Mouse (Mus musculus) regulatory T cell (primary cell): ENCODE results near the gene Tnnt3.

ENCODE experiments used
- in situ Hi-C: fragments of 300-600 bp; cut with MboI, MseI; formaldehyde crosslinking; loops from one replicate; pipeline ENCODE4 v1.15.1; 2025; ENCODE audit warnings: high pct_unique_total_duplicates

Tnnt3 gene

DNA sequence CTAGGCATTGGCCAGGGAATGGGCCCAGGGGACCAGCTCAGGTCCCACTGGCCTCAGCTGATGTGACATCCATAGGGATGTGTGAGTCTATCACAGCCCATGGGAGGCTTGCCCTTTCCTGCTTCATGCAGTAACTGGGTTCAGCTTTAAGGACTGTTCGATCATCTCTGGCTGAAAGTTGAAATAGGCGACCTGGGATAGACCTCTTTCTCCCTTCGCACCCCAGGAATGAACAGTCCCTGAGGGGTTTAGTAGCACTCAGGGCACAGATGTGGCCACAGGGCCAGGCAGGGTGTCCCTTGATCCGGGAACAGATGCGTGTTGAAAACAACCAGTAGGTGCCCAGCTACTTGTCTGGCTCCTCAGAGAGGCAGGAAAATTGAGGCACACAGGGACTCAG, 22.4 kb upstream of the Tnnt3 start:
- in situ Hi-C loops: no loop called here

DNA sequence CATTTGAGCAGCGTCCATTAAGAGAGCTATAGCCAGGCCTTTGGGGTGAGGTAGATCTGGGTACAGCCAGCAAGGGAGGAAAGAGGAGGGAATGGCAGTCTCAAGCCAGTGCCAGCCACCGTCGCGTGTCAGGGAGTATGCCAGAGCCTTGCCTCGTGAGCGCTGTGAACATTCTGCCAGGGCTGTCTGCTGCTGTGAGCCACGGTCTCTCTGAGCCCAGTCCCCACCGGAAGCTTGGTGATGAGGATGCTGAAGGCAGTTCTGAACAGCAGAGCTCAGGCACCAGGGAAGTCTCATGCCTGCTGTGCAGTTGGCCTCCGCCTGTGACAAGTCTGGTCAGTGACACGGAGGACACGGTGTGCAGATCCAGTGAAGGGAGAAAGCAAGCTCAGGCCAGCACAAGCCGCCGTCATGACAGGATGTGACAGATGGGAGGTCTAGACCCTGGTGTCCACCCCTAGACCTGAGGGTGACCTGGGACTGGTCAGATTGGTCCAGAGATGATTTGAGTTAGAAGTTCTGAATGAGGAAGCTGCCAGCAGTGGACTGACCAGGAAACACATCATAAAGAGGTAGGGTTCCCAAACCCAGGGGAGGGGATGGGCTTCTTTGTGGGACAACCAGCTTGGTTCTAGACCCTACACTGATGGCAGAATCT, 21.7 kb upstream of the Tnnt3 start:
- in situ Hi-C loops: no loop called here

DNA sequence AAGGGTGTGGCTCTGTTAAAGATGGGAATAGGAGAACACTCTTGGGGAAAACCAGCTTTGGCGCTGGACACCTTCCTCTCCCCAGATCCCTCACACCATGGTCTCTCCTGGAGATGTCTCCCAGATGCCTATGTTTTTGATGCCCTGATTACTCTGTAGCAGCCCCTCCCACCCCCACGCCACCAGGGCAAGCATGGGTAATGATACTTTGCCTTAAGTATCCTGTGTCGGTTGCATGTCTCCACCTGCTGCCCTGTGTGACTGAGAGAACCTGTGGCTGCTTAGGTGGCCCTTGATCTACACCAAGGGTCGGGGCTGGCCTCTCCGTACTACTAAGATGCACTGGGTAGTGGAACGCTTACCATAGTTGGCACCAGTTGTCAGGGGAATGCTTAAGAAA, 20.6 kb upstream of the Tnnt3 start:
- in situ Hi-C loops: no loop called here

DNA sequence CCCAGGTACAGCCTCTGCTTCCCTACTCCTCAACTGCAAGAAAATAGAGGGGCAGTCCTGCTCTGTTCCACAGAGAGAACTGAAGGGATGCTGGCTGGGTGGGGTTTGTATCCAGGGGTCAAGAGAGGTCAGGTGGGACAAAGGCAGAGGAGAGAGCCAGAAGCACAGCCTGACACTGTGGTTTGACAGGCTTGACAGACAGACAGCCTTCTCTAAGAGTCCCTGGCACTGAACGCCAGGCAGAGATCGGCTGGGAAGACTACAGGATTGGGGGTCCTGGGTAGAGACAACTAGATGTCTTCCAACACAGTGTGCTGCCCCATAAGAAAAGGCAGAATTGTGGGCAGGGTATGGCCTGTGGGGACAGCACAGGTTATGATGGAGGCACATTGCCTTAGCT, 20.1 kb upstream of the Tnnt3 start:
- in situ Hi-C loops: no loop called here

DNA sequence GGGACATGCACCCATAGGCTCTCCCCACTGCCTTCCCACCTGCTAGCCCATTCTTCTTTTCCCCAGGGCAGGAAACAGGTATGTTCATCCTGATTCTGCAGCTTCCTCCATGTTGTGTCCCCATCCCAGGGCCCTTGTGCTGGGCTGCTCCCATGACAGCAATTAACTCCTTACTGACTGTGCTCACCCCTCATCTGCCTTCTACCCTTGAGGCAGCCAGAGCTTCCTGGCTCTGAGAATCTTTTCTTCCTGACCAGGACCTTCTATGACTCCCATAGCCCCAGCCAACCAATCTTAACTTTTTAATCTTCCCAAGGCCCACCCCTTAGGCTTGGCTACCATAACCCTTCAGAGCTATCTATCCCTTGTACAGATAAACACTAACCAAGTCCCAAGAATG, 19.3 kb upstream of the Tnnt3 start:
- in situ Hi-C loops: no loop called here

DNA sequence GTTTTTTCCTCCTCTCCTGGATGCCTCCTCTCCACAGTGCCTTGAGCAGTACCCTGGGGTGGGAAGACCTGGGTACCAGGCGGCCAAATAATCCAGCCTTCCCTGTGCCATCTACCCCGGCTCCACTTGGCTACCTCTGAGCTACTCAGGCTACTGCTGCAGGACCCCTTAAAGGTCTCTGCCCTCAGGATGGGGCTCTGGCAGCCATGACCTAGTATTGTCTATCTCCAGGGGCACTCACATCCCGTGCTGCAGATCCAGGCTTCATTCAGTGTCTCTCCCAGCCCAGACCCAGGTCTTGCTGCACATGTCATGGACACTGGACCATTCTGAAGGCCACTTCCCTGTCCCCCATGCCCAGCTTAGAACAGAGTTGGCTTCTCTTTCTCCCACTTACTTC, 18.8 kb upstream of the Tnnt3 start:
- in situ Hi-C loops: no loop called here

DNA sequence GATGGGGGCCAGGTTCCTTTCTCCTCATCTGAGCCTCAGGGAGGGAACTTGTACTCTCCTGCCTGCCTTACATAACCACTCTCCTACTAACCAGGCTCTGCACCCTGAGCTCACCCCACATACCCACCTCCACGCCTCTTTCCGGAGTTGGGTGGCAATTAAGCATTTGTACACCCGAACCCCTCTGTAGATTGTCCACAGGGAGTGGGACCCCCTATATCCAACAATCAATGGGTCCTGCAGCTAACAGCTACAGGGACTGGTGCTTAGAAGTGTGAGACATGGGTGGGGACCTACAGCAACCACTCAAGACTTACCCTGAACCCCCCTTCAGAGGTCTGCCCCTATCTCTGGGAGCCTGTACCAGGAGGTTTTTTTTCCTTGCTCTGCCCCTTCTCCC, 18.0 kb upstream of the Tnnt3 start:
- in situ Hi-C loops: no loop called here

DNA sequence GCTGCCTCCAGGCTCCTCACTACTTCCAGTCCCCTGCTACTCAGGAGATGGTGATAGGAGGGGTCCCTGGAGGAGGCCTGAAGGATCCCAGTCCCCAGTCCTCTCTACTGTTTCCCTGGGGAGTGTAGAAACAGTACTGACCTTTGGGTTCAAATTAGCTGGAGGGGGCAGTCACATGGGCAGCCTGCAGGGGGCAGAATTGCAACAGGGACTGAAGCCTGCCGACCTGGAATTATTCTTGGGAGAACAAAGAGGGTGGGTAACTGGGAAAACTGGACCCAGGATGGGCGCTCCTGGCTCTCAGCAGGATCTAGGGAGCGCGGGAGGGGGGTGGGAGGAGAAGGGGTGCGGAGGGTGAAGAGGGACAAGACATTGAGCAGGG, 17.5 kb upstream of the Tnnt3 start:
- in situ Hi-C loops: no loop called here

DNA sequence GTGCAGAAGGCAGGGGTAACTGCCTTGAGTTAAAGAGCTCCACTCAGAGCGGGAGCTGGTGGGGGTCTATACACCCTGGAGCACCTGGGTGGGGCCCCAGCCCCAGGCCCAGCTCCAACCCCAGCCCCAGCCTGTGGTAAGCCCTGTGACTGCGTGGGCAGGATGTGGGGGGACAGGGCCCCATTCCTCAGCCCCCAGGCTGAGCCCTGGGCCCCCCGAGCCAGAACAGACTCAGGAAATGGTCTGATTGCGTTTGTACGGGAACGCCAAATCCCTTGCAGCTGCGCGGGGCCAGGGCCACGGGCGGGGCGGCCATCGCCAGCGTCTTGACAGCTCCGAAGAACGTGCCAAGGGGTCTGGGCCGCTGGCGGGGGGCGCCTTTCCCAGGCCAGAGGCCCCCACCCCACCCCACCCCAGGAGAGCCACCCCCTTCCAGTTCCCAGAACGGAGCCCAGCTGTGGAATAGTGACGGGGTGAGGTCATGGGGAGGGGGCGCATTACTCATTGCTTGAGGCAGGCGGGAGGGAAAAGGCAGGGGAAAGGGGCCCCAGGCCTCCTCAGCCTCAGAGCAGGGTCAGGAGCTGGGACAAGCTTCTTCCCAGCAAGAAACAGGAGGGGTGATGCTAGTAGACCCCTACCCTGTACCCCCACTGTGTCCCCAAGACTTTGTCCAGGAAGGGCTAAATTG, 16.9 kb upstream of the Tnnt3 start:
- in situ Hi-C loops: no loop called here

DNA sequence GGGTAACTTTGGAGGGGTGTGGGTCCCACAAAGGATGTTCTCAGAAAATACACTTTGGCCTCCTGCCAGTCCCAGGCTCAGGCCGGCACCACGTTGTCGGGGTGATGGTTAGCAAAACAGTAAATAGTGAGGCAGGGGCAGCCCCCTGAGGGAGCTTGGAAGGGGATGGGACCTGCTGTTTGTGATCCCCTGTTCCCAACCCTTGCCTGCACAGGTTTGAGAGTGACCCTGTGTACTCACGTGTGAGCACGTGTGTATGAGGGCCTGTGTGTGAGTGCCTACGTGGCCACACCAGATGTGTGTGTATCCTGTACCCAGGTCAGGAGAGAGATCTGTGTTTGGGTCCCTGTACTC, 16.4 kb upstream of the Tnnt3 start:
- in situ Hi-C loops: no loop called here

DNA sequence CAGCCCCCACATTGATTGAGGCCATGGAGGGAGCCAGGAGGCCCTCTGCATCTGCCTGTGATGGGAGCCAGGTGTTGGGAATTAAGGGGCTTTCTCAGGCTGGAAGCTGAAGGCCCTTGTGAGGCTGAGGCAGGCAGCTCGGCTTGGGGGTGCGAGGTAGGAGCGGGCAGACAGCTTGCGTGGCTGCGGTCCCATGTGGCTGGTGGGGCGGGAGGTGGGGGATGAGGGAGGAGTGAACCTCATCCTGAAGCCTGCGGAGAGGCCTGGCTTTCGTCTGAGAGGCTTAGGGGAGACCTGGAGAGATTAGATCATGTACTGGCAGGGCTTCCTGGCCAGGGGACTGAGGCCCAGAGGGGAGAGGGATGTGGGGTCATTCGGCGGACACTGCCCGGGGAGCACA, 15.5 kb upstream of the Tnnt3 start:
- in situ Hi-C loops: no loop called here

DNA sequence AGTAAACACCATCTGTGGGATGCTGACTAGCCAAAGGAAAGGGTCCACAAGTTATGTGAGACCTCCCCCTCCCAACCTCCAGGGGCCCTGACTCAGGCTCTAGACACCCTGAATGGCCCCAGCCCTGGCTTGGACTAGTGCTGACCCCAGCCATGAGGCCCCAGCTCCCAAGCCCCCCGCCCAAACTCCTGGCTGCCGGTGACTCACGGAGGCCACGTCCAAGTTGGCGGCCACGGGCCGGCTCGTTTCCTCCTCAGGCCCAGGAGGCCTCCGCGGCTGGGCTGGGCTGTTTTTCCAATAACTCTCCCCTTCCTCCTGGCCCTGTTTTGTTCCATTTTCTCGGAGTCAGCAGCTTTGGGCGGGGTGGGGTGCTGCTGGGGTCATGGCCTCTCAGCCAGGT, 13.9 kb upstream of the Tnnt3 start:
- in situ Hi-C loops: no loop called here

DNA sequence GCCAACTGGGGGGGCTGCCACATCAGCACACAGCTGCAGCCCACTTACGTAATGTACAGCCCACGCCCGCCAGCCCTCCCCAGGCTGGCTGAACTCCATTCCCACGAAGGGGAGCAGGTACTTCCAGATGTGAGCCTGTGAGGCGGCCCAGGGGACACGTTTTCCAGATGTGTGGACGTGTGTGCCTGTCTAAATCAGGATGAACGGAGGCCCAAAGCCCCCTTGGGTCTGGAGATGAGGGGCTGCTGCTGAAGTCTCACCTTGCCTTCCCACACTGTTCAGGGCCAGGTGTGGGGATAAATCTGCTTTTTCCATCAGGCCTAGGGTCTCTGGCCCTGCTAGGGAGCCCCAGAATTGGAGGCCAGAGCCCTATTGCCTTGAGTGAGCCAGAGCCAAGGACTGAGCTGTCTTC, 11.9 kb upstream of the Tnnt3 start:
- in situ Hi-C loops: no loop called here

DNA sequence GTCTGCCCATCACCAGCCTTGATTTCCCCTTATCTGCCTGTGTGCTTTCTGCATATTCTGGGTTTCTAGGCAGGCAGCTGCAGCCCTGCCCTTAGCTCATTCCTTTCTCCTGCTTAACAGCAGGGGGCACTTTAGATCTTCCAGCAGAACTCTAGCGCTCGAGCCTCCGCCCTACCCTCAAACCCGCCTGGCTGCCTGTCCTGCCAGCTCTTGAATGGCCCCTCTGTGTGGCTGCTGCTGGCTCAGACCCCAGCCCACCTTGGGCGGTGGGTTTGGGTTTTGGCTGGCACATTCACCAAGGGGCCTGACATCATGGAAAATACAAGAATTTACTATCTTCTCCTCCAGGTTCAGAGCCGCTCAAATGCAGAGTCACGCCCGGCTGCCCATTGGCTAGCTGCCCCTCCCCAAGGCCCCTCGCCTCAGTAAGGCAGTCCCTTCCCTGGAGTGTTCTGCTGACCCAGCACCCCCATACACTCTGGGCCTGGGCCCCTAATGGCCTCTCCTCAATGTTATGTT, 11.2 kb upstream of the Tnnt3 start:
- in situ Hi-C loops: no loop called here

DNA sequence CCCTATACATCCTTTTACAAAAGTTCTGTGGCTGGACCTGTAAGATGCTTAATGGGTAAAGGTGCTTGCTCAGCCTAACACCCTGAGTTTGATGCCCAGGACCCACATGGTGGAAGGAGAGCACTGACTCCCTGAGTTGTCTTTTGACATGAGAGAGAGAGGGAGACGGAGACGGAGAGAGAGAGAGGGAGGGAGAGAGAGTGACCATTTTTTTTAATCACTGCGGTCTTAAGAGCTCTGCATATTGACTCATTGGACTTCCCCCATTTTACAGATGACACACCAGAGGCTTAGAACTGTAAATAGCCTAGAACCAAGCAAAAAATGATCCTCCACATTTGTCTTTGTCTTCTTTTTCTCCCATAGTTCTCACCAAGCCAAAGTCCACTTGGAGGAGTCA, 10.6 kb upstream of the Tnnt3 start:
- in situ Hi-C loops: no loop called here

DNA sequence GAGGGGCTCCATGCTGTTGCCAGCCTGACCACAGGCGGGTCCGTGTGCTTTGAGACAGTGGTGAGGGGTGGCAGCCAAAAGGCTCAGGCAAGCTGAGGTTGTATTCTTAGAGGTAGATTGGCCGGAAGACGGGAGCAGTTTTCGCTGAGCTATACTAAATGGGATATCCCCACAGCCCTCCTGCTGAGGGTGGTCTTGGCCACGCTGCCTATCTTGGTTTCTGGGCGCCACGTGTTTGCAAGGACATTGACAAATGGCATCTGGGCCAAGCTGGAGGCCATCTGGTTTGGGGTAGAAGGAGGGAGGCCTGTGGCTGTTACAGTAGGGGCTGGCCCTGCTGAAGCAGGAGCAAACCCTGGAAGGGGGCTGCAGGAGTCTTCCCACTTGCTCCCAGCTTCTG, 5.1 kb upstream of the Tnnt3 start:
- in situ Hi-C loops: no loop called here

DNA sequence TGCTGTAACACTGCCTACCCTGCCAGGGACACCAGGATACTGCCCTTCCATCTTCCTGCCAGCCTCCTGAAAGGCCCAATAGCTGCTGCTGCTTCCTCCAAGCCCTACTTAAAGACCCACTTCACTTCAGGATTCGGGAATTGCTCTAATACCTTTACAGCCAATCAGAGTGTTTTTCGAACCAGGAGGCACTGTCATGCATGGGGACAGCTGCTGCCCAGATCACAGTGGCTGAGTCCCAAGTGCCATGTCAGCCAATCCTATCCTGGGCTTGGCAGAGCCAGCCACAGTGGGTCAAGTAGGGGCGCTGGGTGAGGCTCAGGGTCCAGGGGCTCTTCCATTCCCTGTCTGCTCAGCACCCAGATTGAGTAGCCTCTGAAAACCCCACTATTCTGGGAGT, 2.5 kb upstream of the Tnnt3 start:
- in situ Hi-C loops: loop anchor here (5.0 kb wide), 2 partner anchors 54 to 159 kb away; partner anchors contain the start of gene Tnni2

DNA sequence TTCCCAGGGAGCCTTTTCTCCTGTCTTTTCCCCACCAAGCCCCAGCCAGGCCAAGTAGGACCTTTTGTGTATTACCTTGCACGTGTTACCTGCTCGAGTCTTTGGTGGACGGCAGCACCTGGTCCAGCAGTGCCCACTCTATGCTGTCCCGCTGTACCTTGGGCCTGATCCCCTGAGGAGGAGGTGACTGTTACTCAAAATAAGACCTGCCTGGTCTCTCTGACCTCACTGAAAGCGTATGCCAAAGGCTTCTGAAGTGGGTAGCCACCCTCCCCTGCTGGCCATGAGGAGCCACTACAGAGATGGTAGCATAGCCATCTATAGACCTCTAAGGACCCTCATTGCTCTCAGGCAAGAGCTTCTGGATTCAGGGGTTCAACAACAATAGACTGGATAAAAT, 1.8 kb upstream of the Tnnt3 start:
- in situ Hi-C loops: loop anchor here (5.0 kb wide), 2 partner anchors 54 to 159 kb away; partner anchors contain the start of gene Tnni2

DNA sequence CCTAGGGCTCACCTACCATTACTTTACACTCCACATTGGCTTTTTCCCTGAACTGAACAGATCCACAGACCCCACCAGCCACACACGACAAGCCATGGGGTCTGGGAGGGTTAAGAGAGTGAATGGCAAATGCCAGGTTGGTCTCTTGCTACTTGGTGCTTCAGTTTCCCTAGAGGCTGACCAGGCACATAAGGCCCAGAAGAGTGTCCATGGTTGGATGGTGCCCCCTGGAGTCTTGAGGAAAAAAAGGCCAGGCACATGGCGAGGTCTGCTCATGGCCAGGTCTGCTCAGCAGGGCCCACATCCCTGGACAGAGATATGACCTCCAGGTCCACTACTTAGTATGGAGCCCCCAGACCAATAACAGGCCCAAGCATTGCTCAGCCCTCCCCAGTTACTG, 861 bp upstream of the Tnnt3 start:
- in situ Hi-C loops: loop anchor here (5.0 kb wide), 2 partner anchors 55 to 160 kb away; partner anchors contain the start of gene Tnni2

DNA sequence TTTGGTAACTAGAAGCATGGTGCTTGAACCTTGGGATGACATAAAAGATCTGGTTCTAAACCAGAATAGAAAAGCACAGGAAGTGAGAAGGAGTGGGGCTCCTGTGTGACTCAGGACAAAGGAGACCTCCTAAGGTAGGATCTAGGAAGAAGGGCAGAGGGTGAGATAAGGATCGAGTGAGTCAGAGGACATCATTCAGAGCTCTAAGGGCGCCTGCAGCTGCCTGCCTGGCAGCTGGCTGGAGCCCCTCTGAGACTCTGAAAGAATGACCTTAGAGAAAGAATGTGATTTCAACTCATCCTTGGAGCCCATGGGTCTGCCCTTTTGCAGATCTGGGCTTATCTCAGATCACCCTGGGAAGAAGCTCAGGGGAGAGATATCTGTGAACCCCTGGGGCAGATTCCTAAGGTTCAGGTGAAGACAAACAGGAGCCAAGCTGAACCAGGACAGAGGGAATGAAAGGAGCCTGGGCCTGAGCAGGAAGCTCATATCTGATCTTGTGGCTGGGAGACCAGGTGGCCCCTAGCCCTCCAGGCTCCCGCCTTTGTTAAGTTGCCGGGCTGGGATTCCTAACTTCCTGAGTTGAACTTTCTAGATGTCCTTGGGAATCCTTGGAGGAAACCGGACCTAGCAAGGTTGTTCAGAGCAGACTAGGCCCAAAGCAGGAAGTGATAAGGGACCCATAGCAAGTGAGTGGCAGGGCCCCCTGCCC, 530 bp downstream of the Tnnt3 start:
- in situ Hi-C loops: loop anchor here (5.0 kb wide), 2 partner anchors 57 to 162 kb away; partner anchors contain the start of gene Tnni2

DNA sequence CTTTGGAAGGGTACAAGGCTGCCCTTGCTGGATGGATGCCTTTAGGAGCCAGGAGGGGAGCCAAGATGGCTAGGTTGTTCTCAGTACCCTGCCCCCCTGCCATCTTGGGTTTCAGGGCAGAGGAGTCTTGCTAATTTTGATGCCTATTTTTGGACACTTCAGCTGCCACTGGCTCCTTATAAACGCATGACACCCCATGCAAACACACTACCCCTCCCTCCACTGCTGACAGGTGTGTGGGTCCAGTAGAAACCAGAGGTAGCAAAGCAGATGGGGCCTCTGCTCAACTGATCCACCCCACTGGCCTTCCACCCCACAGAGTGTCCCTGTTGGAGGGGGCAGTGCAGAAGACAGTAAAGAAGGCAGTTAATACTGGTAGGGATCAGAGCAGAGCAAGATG, 1.4 kb downstream of the Tnnt3 start:
- in situ Hi-C loops: no loop called here

DNA sequence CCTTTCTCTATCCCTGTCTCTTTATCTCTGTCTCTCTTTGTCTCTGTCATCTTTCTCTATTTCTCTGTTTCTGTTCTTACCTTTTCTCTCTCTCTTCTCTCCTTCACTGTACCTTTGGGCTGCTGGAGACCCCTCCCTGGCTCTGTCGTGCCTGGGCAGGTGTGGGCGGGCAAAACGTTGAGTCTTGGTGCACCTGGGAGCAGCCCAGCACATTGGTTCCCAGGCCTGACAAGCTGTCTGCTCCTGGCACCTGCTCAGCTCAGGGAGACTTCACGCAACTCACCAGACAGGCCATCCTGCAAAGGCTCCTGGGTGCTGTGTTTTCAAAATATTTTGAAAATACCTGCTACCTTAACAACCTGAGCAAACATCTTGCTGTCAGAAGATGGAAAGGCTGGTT, 4.6 kb downstream of the Tnnt3 start:
- in situ Hi-C loops: no loop called here

DNA sequence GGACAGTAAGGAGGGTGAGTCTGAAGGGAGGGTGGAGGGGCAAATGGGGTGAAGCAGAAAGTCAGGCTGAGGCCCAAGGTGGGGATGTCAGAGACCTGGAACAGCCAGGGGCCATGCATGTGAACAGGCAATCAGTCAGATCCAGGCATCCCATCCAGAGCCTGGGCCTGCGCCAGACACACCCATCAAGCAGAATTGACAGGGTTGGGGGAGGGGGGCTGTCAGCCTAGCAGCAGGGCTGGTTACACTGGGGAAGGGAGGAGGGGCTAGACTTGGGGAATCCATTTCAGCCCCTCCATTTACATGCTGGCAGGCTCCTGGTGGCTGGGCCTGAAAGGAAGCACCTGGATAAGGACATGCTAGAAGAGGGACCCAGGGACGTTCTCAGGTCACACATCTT, 7.3 kb downstream of the Tnnt3 start:
- in situ Hi-C loops: no loop called here
